Mouse (Mus musculus) liver, adult 2 months (tissue): ENCODE data around the gene Myh14. TPM values are rescaled to one million over a fixed set of nuclear protein-coding genes. Genes with fewer than 3 reads are reported as not detected.
A peak's percentile ranks its signal among the peaks of the same experiment; 100 is the strongest.
"Not testable (repeated sequence)": the region's sequence is repeated elsewhere in the genome, so short reads cannot be mapped to it uniquely, and the experiment has no call there.

Experiments
- DNase-seq: peaks from one replicate; pipeline ENCODE4 v3.0.0-alpha.2; 2011; ENCODE audit warnings: low read depth, low spot score; ENCODE audit errors: extremely low read depth
- H3K27ac ChIP-seq: fragments of 200-500 bp; replicated peaks from 2 replicates; pipeline ENCODE4 v1.5.1; 2012; ENCODE audit warnings: low read depth, mild to moderate bottlenecking, control low read depth, inconsistent platforms, low read length; ENCODE audit not compliant: insufficient read depth
- H3K27me3 ChIP-seq: fragments of 200-500 bp; 2 replicates; pipeline ENCODE4 v1.6.1; 2012; ENCODE audit warnings: mild to moderate bottlenecking, moderate library complexity, low read length, inconsistent platforms; ENCODE audit not compliant: control insufficient read depth, insufficient read depth
- H3K36me3 ChIP-seq: fragments of 200-500 bp; 2 replicates; pipeline ENCODE4 v1.6.1; 2012; ENCODE audit warnings: low read length, inconsistent platforms; ENCODE audit not compliant: control insufficient read depth, insufficient read depth
- H3K4me1 ChIP-seq: fragments of 200-500 bp; 2 replicates; pipeline ENCODE4 v1.6.1; 2011; ENCODE audit warnings: low read length; ENCODE audit not compliant: control insufficient read depth, insufficient read depth
- H3K4me3 ChIP-seq: fragments of 200-500 bp; 2 replicates; pipeline ENCODE4 v1.5.1; 2011; ENCODE audit warnings: low read depth, mild to moderate bottlenecking, control low read depth, low read length, moderate library complexity; ENCODE audit not compliant: insufficient read depth
- H3K79me2 ChIP-seq: fragments of 200-500 bp; 2 replicates; pipeline ENCODE4 v1.6.1; 2012; ENCODE audit warnings: inconsistent platforms, mild to moderate bottlenecking, low read length, moderate library complexity; ENCODE audit not compliant: control insufficient read depth, insufficient read depth
- H3K9ac ChIP-seq: fragments of 200-500 bp; 2 replicates; pipeline ENCODE4 v1.6.1; 2012; ENCODE audit warnings: low read depth, mild to moderate bottlenecking, control low read depth, inconsistent platforms, low read length
- CTCF ChIP-seq: fragments of 200-500 bp; IDR thresholded peaks from 2 replicates; pipeline ENCODE4 v1.5.1; 2011; ENCODE audit warnings: low read depth, low read length, control low read depth
- POLR2A ChIP-seq: fragments of 200-500 bp; IDR thresholded peaks from 2 replicates; pipeline ENCODE4 v1.6.1; 2011; ENCODE audit warnings: low read length, control low read depth; ENCODE audit not compliant: insufficient read depth; ENCODE audit errors: extremely low read depth
- WGBS: fragments of 180-500 bp; shearing (Covaris S2); methylation state at CpG from one replicate; pipeline ENCODE4 v1.1.7; 2018; 5-methylcytosine and 5-hydroxymethylcytosine counted together
- polyA plus RNA-seq: library from polyadenylated mRNA; depleted of rRNA; stranded (reverse); fragments of >200 nt; gene quantifications from 2 replicates; pipeline ENCODE4 v1.2.3, GENCODE M21; 2012; rRNA removed
- total RNA-seq: library from RNA; depleted of rRNA; stranded (reverse); fragments of >200 nt; gene quantifications from 2 replicates; pipeline ENCODE4 v1.2.3, GENCODE M21; 2014; rRNA removed

The Myh14 gene
- total RNA-seq = 7.0 and 8.0 TPM in 2 replicates
- 5.6 and 6.0 TPM in 2 replicates for polyA plus RNA-seq

GRCm38 (mm10) chr7:44670803-44671202 is at the start of gene Myh14:
Gene Myh14 (minus strand): TSS chr7:44670843.
- DNase-seq = peak; percentile 87
- H3K36me3 ChIP-seq = no peaks in the 10 kb centered on the region

GRCm38 (mm10) chr7:44709881-44710280 is 39.2 kb upstream of the Myh14 start:
- no peak for TF ChIP-seq POLR2A
- TF ChIP-seq CTCF = no peak
- DNase-seq = no peak
- H3K27me3 ChIP-seq = no peaks in the 10 kb centered on the region
- no peaks in the 10 kb centered on the region for H3K36me3 ChIP-seq
- no peak overlapping the region for H3K4me3 ChIP-seq
- no peak overlapping the region for H3K9ac ChIP-seq
- no peak overlapping the region for H3K27ac ChIP-seq
- no peaks in the 10 kb centered on the region for H3K79me2 ChIP-seq
- no peaks in the 10 kb centered on the region for H3K4me1 ChIP-seq
- WGBS = 83% methylated on average over 5 of the region's 5 CpGs

More at GRCm38 (mm10) chr7:44670803-44671202, at the start of gene Myh14:
- peak within 1 kb of the TSS; percentile 63 for H3K4me3 ChIP-seq
- H3K4me1 ChIP-seq = peaks cover 2% of the 10 kb centered on the region; the same call in 1 of the 2 replicates
- peak within 1 kb of the TSS; percentile 70 for H3K9ac ChIP-seq
- no peak for TF ChIP-seq POLR2A
- no peak for TF ChIP-seq CTCF
- H3K79me2 ChIP-seq = no peaks in the 10 kb centered on the region
- peak within 1 kb of the TSS; percentile 7 for H3K27ac ChIP-seq
- no peaks in the 10 kb centered on the region for H3K27me3 ChIP-seq
- WGBS = under 1% methylated on average over 23 of the region's 23 CpGs

- Histone ChIP-seq H3K9ac (no peak within 1 kb of the TSS), H3K4me3 (no peak within 1 kb of the TSS), H3K79me2 (no peaks in the 10 kb centered on the region), H3K36me3 (no peaks in the 10 kb centered on the region), H3K27ac (no peak within 1 kb of the TSS), H3K4me1 (no peaks in the 10 kb centered on the region), H3K27me3 (no peaks in the 10 kb centered on the region)
- WGBS = 78% methylated on average over 14 of the region's 14 CpGs
- TF ChIP-seq CTCF (no peak), POLR2A (no peak)
- DNase-seq = no peak
These were observed 37.9 kb upstream of the Myh14 start, which contains the start of gene Izumo2 for GRCm38 (mm10) chr7:44708574-44708973. Gene Izumo2 (plus strand): TSS chr7:44708742.

GRCm38 (mm10) chr7:44708093-44708492 is 37.5 kb upstream of the Myh14 start:
- not testable (repeated sequence) for H3K9ac ChIP-seq, H3K27ac ChIP-seq, H3K4me1 ChIP-seq, H3K79me2 ChIP-seq, H3K27me3 ChIP-seq, H3K36me3 ChIP-seq, H3K4me3 ChIP-seq, DNase-seq
- 79% methylated on average over 6 of the region's 6 CpGs for WGBS

- no peaks in the 10 kb centered on the region for H3K36me3 ChIP-seq
- DNase-seq = no peak
- H3K27me3 ChIP-seq = no peaks in the 10 kb centered on the region
- TF ChIP-seq POLR2A (no peak), CTCF (no peak)
- H3K9ac ChIP-seq = no peak overlapping the region
- H3K4me1 ChIP-seq = no peaks in the 10 kb centered on the region
- 83% methylated on average over 5 of the region's 5 CpGs for WGBS
- no peak overlapping the region for H3K4me3 ChIP-seq
- no peak overlapping the region for H3K27ac ChIP-seq
- no peaks in the 10 kb centered on the region for H3K79me2 ChIP-seq
These were observed 36.6 kb upstream of the Myh14 start for GRCm38 (mm10) chr7:44707169-44707675.

- Histone ChIP-seq H3K79me2 (no peaks in the 10 kb centered on the region), H3K4me1 (no peaks in the 10 kb centered on the region), H3K27me3 (no peaks in the 10 kb centered on the region), H3K9ac (no peak overlapping the region), H3K4me3 (no peak overlapping the region), H3K36me3 (no peaks in the 10 kb centered on the region), H3K27ac (no peak overlapping the region)
- TF ChIP-seq POLR2A = no peak
- no peak for TF ChIP-seq CTCF
- no peak for DNase-seq
These were observed 35.7 kb upstream of the Myh14 start for GRCm38 (mm10) chr7:44706322-44706721.
